Mouse (Mus musculus) thymus, postnatal 0 days (tissue): ENCODE measurements around the gene Cep68. TPM values are rescaled to one million over a fixed set of nuclear protein-coding genes. Genes with fewer than 3 reads are reported as not detected.
A peak's percentile ranks its signal among the peaks of the same experiment; 100 is the strongest.

Experiments
- DNase-seq: peaks from one replicate; pipeline ENCODE4 v3.0.0-alpha.2; 2015; ENCODE audit warnings: low spot score
- polyA plus RNA-seq: library from polyadenylated mRNA; unstranded; fragments of >200 nt; fragmentation: Nextera tagmentation; extraction: Ambion mirVana; gene quantifications from 2 replicates; pipeline ENCODE4 v1.2.1, GENCODE M21; 2015

Gene Cep68
- polyA plus RNA-seq, 1 experiment from 2014 or later, result 16.6 TPM

DNA sequence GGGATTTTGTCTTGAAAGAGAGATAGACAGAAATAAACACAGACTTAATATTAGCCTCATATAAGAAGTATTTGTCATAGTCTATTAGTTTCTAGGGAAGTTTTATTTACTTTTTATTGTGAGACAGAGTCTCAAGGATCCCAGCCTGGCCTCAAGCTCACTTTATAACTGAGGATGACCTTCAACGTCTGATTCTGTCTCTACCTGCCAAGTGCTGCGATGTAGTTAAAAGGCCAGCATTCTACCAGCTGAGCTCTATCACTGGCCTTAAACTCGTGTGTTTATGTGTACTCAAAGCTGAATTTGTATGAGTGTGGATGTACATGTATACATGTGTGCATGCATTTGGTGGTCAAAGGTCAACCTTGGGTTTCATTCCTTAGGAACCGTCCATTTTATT lies 43.7 kb downstream of the Cep68 start:
- DNase-seq, result no peak

DNA sequence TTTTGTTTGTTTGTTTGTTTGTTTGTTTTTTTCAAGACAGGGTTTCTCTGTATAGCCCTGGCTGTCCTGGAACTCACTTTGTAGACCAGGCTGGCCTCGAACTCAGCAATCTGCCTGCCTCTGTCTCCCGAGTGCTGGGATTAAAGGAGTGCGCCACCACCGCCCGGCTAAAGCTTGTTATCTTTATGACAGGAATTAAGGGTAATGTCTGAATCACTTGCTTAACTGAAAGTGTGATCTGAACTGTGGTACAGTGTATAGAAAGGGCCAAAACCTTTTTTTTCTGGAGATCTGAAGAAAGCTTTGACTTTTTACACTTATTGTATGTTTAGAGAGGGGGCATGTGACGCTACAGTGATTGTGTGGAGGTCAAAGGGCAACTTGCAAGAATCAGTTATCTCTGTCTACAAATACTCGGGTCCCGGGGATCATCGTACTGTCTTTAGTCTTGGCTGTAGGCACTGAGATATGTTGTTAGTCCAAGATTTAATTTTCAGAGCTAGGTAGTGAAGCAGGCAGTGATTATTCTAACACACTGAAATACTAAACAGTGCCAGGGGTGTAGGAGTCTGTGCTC lies 44.3 kb downstream of the Cep68 start:
- DNase-seq, result no peak

DNA sequence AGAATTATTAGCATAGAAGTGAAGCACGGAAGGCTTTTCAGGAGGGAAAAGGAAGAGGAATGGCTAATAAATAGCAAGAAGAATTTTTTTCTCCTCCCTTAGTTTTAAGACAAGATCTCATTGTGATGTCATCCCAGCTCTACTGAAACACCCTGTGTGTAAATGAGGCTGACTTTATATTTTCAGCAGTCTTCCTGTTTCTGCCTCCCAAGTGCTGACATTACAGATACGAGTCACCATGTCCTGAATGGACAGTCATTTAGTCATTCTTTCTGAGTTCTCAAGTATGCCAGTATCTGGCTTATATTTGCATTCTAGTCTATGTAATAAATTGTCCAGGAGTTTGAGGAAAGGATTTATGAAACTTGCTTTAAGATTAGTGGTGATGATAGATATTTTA lies 44.9 kb downstream of the Cep68 start:
- no peak for DNase-seq

DNA sequence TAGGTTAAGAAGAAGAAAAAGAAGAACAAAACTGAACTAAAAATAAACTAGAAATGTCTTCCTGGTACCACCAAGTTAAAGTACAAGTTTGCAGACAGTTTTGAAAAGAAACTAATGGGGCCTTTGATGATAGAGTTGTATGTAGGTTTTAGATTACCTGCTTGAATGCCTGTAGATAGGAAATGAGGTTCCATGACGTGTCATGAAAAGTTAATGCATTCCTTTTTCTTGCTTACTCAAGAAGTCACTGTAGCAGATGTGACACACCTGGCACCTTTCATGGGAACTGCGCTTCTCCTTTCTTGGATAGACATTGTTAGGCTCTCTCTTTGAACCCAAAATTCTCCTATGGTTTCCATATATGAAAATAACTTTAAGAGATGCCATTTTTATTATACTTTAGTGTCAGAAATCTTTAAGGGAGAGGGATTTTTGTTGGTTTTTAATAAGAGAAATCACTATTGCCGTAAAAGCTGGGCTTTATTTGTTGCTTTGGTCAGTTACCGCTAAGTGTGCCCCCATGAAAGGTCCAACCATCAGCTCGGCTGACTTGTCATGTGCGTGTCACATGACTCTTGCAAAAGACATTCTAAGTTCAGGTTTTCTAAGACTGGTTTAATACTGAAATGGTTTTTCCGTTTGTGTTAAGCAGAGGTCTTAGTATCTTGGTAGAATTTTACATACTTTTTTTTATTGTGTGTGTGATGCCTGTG lies 46.8 kb downstream of the Cep68 start:
- peak; percentile 29 for DNase-seq

DNA sequence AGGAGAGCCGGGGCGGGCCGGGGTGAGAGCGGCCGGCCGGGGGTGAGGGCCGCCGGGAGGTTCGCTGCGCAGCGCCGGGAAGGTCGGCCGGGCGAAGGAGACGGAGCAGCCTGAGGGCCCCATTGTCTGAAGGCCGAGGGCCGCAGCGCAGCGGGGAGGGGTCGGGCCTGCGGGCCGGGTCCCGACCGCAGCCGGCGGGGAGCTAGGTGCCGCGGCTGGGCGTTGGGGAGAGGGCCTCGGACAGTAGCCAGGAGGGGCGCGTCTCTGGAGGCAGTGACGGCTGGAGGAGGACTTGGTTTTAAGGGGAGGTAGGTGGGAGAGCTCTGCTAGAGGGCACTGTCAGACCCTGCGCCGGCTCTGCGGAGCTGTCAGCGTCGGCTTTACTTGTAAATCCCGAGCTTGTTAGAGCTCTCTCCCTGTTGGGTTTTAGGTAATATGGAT lies 47.5 kb downstream of the Cep68 start:
- peak; percentile 41 for DNase-seq

DNA sequence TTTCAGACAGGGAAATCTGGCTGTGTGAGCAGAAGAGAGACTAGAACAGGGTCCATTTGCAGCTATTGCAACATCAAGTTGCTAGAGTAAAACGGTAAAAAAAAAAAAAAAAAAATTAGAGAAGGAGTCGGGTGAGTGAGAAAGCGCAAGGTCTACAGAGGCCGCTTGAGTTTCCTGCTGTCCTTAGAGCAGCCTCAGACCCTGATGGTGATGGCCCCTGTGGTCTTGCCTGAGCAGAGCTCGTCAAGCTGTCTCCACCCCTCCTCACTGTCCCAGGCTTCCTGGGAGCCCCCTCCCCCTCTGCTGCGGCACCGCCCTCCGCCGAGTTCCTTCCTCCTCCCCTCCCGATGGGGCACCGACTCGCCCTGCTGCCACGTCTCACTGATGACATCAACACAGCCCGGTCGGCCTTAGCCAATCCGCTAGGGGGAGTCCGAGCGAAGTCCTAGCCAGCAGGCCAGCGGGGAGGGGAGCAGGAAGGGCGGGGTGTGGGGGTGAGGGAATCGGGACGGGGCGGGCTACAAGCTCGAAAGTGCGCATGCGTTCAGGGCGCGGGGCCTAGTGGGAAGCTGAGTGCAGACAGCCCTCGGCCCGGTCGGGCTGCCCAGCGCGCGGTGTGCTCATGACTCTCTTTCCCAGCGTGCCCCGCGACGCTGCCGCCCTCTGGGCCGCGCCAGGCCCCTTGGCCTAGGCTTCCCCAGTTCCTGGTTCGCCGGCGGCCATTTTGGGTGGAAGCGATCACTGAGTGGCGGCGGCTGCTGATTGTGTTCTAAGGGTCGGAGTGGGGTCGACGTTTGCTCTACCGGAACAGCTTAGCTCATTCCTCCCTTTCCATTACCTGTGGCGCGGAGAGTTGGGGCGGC lies 48.3 kb downstream of the Cep68 start, which contains the start of gene Rab1a:
Gene Rab1a, plus strand, starts transcription at position 720 of the 863 bp plus-strand sequence.
- DNase-seq, result peak; percentile 100

DNA sequence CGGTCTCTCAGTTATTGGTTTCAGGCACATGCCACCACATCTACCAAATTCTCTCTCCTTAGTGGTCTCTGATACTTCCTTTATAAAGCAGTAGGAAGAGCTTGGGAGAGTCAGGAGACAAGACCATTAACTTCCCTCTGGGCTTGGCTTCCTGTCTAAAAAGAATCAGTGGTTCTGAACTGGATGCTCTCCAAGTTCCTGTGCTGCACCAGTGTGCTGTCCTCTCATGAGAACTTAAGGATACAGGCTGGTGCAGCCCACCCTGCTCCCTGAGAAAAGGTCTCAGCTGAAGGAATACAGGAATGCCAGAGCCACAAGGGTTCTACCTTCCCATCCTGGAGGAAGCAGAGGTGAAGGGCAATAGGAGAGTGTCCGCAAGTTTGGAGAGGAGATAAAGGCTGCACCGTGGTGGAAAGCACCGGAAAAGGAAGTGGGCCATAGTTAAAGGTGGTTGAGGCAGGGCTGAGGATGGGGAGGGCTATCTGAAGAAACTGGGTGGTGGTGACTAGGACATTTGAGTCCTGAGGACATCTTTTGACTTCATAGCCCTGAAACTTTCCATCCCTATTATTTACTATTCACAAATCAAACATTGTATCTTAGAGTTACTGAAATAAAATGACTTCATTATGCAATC lies 56.0 kb downstream of the Cep68 start:
- DNase-seq, result no peak

DNA sequence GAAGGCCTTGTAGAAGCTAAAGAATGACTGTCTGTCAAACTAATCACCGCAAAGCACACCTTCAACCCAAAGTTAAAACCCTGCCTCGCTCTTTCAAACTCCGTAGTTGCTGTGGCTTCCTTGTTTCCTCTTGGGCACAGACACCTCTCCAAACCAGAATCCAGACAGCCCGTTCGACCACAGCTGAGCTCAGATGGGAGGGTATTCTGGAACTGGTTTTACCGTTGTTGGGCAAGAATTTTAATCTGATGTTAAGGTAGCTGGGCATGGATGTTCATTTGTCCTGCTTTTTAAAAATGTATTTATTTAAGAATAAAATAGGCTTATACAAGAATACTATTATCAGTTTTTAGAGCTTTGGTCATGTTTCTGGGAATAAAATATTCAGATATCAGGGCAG lies 62.0 kb downstream of the Cep68 start:
- DNase-seq, result no peak

Other genes starting within 250 kb of the Cep68 start
- 165 and 185 TPM in 2 replicates for gene Actr2, start 136.5 kb downstream of the Cep68 start, polyA plus RNA-seq
- 172 and 180 TPM in 2 replicates for gene Rab1a, start 48.0 kb downstream of the Cep68 start, polyA plus RNA-seq
- 5.6 and 6.1 TPM in 2 replicates for gene Slc1a4, start 83.3 kb upstream of the Cep68 start, polyA plus RNA-seq